In the genomic region with DNA sequence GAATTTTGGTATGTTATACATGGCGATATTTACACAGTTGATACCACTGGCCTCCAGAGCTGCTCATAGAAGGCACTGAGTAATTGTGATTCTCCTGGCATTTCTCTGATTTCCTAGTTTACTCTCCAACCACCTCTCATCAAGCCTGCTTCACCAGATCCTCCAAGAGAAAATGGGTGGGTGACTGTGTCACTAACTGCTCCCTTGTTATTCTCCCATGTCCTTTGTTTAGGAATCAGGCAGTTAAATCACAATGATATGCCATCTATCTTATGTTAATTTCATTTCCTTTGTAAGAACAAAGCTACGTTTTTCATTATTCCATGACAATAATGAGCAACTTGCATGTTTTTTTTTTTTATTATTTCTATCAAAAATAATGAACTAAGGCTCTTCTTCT, we compare ENCODE assay signal across 22 mouse cellular contexts.
A peak's percentile ranks its signal among the peaks of the same experiment; 100 is the strongest.
DNase-seq lines count a peak whose midpoint lies in the region; ATAC-seq and TF ChIP-seq lines count a peak whose summit lies in the region.
"Had no signal": no experiment of that assay in that cellular context is flagged by ENCODE, and none has a peak within 500 bp of the region (broad histone marks: within the 10 kb centered on the region; RNA-seq: fewer than 3 reads in every experiment).

No protein-coding gene starts in this region.

- ATAC-seq in inflammation-experienced regulatory T-cells, adult 6 months: no peak
- ATAC-seq: forebrain, embryonic 14.5 days; forebrain, embryonic 16.5 days had no signal

- peak; percentile 30 for DNase-seq in ES-E14 (ENCODE audit: low read depth, low spot score)
- DNase-seq in WW6 (ENCODE audit: low read depth, low spot score): peak; percentile 3
- DNase-seq in left cerebral cortex, postnatal 25 days (ENCODE audit: low spot score in 2 of 2): no peak
- DNase-seq in embryonic facial prominence, embryonic 10.5 days (ENCODE audit: low spot score): no peak
- no peak for DNase-seq in spleen, adult 12 weeks (ENCODE audit: low spot score)
- DNase-seq: adrenal gland, adult 2 months; adrenal gland, postnatal 10 days; adrenal gland, postnatal 25 days; cerebellum, adult 11-12 months; cerebellum, adult 2 months; cerebellum, adult 9-10 months; cerebellum, postnatal 10 days; cerebellum, postnatal 25 days had no signal

- no peak overlapping the region for H3K27ac ChIP-seq in ES-E14 (ENCODE audit: insufficient read depth, low read depth, low read length, poor library complexity, severe bottlenecking)
- 0 out of 2 replicates have a peak overlapping the region, but pooled peaks have one; percentile 48 for H3K27ac ChIP-seq in bone marrow macrophage, adult 2 months (ENCODE audit: insufficient read depth, low read depth, low read length)
- no peak overlapping the region for H3K27ac ChIP-seq in embryonic facial prominence, embryonic 10.5 days (replicated peaks)
- H3K27ac ChIP-seq: embryonic facial prominence, embryonic 13.5 days; embryonic facial prominence, embryonic 15.5 days; forebrain, embryonic 10.5 days; forebrain, embryonic 12.5 days had no signal

- no peak overlapping the region for H3K4me3 ChIP-seq in ES-E14 (ENCODE audit: insufficient read depth in 1 of 2, low read depth in 1 of 2, low read length in 2 of 2, poor library complexity in 1 of 2, severe bottlenecking in 1 of 2)
- no peak overlapping the region for H3K4me3 ChIP-seq in bone marrow macrophage, adult 2 months (ENCODE audit: insufficient read depth, low read length)
- no peak overlapping the region for H3K4me3 ChIP-seq in embryonic facial prominence, embryonic 10.5 days
- H3K4me3 ChIP-seq: embryonic facial prominence, embryonic 13.5 days; embryonic facial prominence, embryonic 15.5 days; erythroblast, embryonic 14.5 days; forebrain, embryonic 10.5 days; forebrain, embryonic 12.5 days had no signal

- no peaks in the 10 kb centered on the region for H3K9me3 ChIP-seq in ES-E14 (ENCODE audit: control insufficient read depth, insufficient read depth, low read depth, low read length)
- H3K9me3 ChIP-seq in embryonic facial prominence, embryonic 10.5 days: no peaks in the 10 kb centered on the region
- H3K9me3 ChIP-seq: embryonic facial prominence, embryonic 13.5 days; embryonic facial prominence, embryonic 15.5 days; forebrain, embryonic 10.5 days; forebrain, embryonic 12.5 days had no signal

- intact Hi-C loops in left cerebral cortex, postnatal 25 days (cut with DNase I): no loop called here

- in situ Hi-C loops in ES-E14 (cut with MboI; ENCODE audit: low sequenced_read_pairs in 2 of 2, unreplicated experiment in 2 of 2): no loop called here

- WGBS in embryonic facial prominence, embryonic 10.5 days: 88% methylated on average over 2 of the region's 2 CpGs

- no peak for TF ChIP-seq CTCF in bone marrow macrophage, adult 2 months (IDR thresholded peaks at IDR 0.05; ENCODE audit: low read depth, low read length)

- no peaks in the 10 kb centered on the region for H3K36me3 ChIP-seq in ES-E14 (ENCODE audit: control insufficient read depth, insufficient read depth, low read length, poor library complexity, severe bottlenecking)
- no peaks in the 10 kb centered on the region for H3K36me3 ChIP-seq in embryonic facial prominence, embryonic 10.5 days (replicated peaks)
- H3K36me3 ChIP-seq: embryonic facial prominence, embryonic 13.5 days; embryonic facial prominence, embryonic 15.5 days; forebrain, embryonic 10.5 days; forebrain, embryonic 12.5 days had no signal

- no peaks in the 10 kb centered on the region for H3K4me1 ChIP-seq in ES-E14 (ENCODE audit: control insufficient read depth in 2 of 2, insufficient read depth in 2 of 2, low read length in 2 of 2, poor library complexity in 1 of 2)
- peaks cover 15% of the 10 kb centered on the region for H3K4me1 ChIP-seq in bone marrow macrophage, adult 2 months (ENCODE audit: control insufficient read depth, insufficient read depth, low read length)
- H3K4me1 ChIP-seq in embryonic facial prominence, embryonic 10.5 days: no peaks in the 10 kb centered on the region
- H3K4me1 ChIP-seq: embryonic facial prominence, embryonic 15.5 days; forebrain, embryonic 10.5 days; forebrain, embryonic 12.5 days had no signal

- no peak overlapping the region for H3K9ac ChIP-seq in ES-E14 (ENCODE audit: insufficient read depth, low read depth, low read length, poor library complexity, severe bottlenecking)
- H3K9ac ChIP-seq: embryonic facial prominence, embryonic 13.5 days; embryonic facial prominence, embryonic 15.5 days; forebrain, embryonic 12.5 days had no signal

- TF ChIP-seq POLR2A in bone marrow macrophage, adult 2 months (IDR thresholded peaks at IDR 0.05; ENCODE audit: borderline replicate concordance, low read depth, low read length): no peak

- no peaks in the 10 kb centered on the region for H3K27me3 ChIP-seq in embryonic facial prominence, embryonic 10.5 days (replicated peaks; ENCODE audit: low read depth, poor library complexity, severe bottlenecking)
- H3K27me3 ChIP-seq: embryonic facial prominence, embryonic 13.5 days; embryonic facial prominence, embryonic 15.5 days; forebrain, embryonic 12.5 days had no signal

TF ChIP-seq in ES-E14, 5 proteins besides CTCF, POLR2A, EP300 and RAD21:
- TF ChIP-seq HCFC1 (IDR thresholded peaks at IDR 0.05; ENCODE audit: borderline replicate concordance, insufficient read depth, low read length) (no peak), MAFK (IDR thresholded peaks at IDR 0.05; ENCODE audit: insufficient read depth, low read depth, low read length) (no peak), ZC3H11A (IDR thresholded peaks at IDR 0.05; ENCODE audit: borderline replicate concordance, low read depth, low read length) (no peak), CHD2 (IDR thresholded peaks at IDR 0.05; ENCODE audit: low read depth, low read length) (no peak), ZNF384 (IDR thresholded peaks at IDR 0.05; ENCODE audit: low read depth, low read length) (no peak)

Comparison
In these comparisons a context has a peak if more than half of its experiments do, and no peak if none do; other contexts are left out.
1. DNase-seq: peak in ES-E14 (single experiment) and WW6 (single experiment); none in left cerebral cortex, postnatal 25 days (0 of 2), embryonic facial prominence, embryonic 10.5 days (single experiment) and spleen, adult 12 weeks (single experiment).